Mouse (Mus musculus): ENCODE measurements around the gene Aoah. TPM values are rescaled to one million over a fixed set of nuclear protein-coding genes. Genes with fewer than 3 reads are reported as not detected.

Aoah gene
- polyA plus RNA-seq, 1 experiment, result not detected

DNA sequence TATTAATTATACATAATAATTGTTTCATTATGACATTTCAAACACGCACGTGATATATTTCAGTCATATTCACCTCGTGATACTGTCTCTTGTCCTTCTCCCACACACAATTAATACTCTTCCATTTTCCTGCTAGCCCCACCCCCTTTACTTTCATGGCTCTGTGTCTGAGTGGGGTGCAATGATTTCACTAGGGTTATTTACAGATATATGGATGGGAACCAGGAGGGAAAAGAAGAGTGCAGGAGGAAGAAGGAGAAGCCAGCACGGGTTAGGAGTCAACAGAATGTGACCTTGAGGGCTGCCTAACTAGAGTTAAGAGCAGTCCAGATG is 212.4 kb downstream of the Aoah start:
- H3K27me3 ChIP-seq (ENCODE audit: control insufficient read depth, insufficient read depth, insufficient read length), result no peaks in the 10 kb centered on the region
- H3K4me3 ChIP-seq (ENCODE audit: insufficient read depth, poor library complexity, severe bottlenecking), result no peak overlapping the region
- H3ac ChIP-seq (ENCODE audit: control insufficient read depth, insufficient read length, low read depth), result no peak overlapping the region
- no peaks in the 10 kb centered on the region for H3K36me3 ChIP-seq (ENCODE audit: control insufficient read depth, insufficient read depth)
- H3K79me3 ChIP-seq (ENCODE audit: low read depth), result no peaks in the 10 kb centered on the region
- TF ChIP-seq CEBPB (IDR thresholded peaks at IDR 0.05; ENCODE audit: low read depth), result no peak
- TF ChIP-seq MYOG (IDR thresholded peaks at IDR 0.05; ENCODE audit: control insufficient read depth, extremely low read depth, insufficient read length), result no peak
- no peak for TF ChIP-seq FOSL1 (IDR thresholded peaks at IDR 0.05; ENCODE audit: insufficient read depth, low read length, poor library complexity, severe bottlenecking)
- TF ChIP-seq MYOD1 (IDR thresholded peaks at IDR 0.05; ENCODE audit: control insufficient read depth, insufficient read length, low read depth), result no peak
- TF ChIP-seq USF1 (IDR thresholded peaks at IDR 0.05; ENCODE audit: low read depth), result no peak
- no peak for TF ChIP-seq CTCF (IDR thresholded peaks at IDR 0.05; ENCODE audit: control insufficient read depth, insufficient read depth, insufficient read length)
- TF ChIP-seq MAX (IDR thresholded peaks at IDR 0.05), result no peak
- no peaks in the 10 kb centered on the region for H3K79me2 ChIP-seq (ENCODE audit: control insufficient read depth, insufficient read depth)

- H3K79me2 ChIP-seq (ENCODE audit: control insufficient read depth, insufficient read depth), result no peaks in the 10 kb centered on the region
- no peak overlapping the region for H3ac ChIP-seq (ENCODE audit: control insufficient read depth, insufficient read length, low read depth)
- no peaks in the 10 kb centered on the region for H3K79me3 ChIP-seq (ENCODE audit: low read depth)
- H3K4me3 ChIP-seq (ENCODE audit: insufficient read depth, poor library complexity, severe bottlenecking), result no peak overlapping the region
- no peaks in the 10 kb centered on the region for H3K27me3 ChIP-seq (ENCODE audit: control insufficient read depth, insufficient read depth, insufficient read length)
- no peaks in the 10 kb centered on the region for H3K36me3 ChIP-seq (ENCODE audit: control insufficient read depth, insufficient read depth)
- no peak for TF ChIP-seq CEBPB (IDR thresholded peaks at IDR 0.05; ENCODE audit: low read depth)
- TF ChIP-seq MYOG (IDR thresholded peaks at IDR 0.05; ENCODE audit: control insufficient read depth, extremely low read depth, insufficient read length), result no peak
- no peak for TF ChIP-seq FOSL1 (IDR thresholded peaks at IDR 0.05; ENCODE audit: insufficient read depth, low read length, poor library complexity, severe bottlenecking)
- no peak for TF ChIP-seq CTCF (IDR thresholded peaks at IDR 0.05; ENCODE audit: control insufficient read depth, insufficient read depth, insufficient read length)
- TF ChIP-seq USF1 (IDR thresholded peaks at IDR 0.05; ENCODE audit: low read depth), result no peak
- TF ChIP-seq MAX (IDR thresholded peaks at IDR 0.05), result no peak
- no peak for TF ChIP-seq MYOD1 (IDR thresholded peaks at IDR 0.05; ENCODE audit: control insufficient read depth, insufficient read length, low read depth)
Measured at GRCm38 (mm10) chr13:21013659-21014058, 219.7 kb downstream of the Aoah start.

DNA sequence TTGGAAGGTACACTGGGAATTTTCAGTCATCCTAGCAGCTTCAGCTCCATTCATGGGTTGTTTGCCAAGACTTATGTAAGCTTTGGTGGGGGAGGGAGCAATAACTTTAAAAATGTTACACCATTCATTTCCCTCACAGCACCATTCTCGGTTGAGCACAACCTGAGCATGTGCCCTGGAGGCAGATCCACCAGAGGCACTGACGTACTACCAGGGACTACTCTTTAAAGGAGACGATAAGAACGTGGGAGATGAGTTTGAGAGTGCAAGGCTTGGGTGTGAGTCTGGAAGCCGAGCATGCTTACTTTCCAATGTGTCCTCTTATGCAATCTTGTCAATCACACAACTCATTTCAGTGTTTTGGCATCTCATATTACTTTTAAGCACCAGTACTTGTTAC is 230.9 kb downstream of the Aoah start:
- TF ChIP-seq FOSL1 (IDR thresholded peaks at IDR 0.05; ENCODE audit: insufficient read depth, low read length, poor library complexity, severe bottlenecking), result no peak
- no peak for TF ChIP-seq MYOD1 (IDR thresholded peaks at IDR 0.05; ENCODE audit: control insufficient read depth, insufficient read length, low read depth)
- no peak for TF ChIP-seq MAX (IDR thresholded peaks at IDR 0.05)
- no peak for TF ChIP-seq MYOG (IDR thresholded peaks at IDR 0.05; ENCODE audit: control insufficient read depth, extremely low read depth, insufficient read length)
- Histone ChIP-seq H3K4me3 (ENCODE audit: insufficient read depth, poor library complexity, severe bottlenecking) (no peak overlapping the region), H3K79me3 (ENCODE audit: low read depth) (no peaks in the 10 kb centered on the region), H3K27me3 (ENCODE audit: control insufficient read depth, insufficient read depth, insufficient read length) (no peaks in the 10 kb centered on the region), H3ac (ENCODE audit: control insufficient read depth, insufficient read length, low read depth) (no peak overlapping the region), H3K36me3 (ENCODE audit: control insufficient read depth, insufficient read depth) (no peaks in the 10 kb centered on the region), H3K79me2 (ENCODE audit: control insufficient read depth, insufficient read depth) (no peaks in the 10 kb centered on the region)

GRCm38 (mm10) chr13:21033176-21033575 is 239.3 kb downstream of the Aoah start:
- H3ac ChIP-seq (ENCODE audit: control insufficient read depth, insufficient read length, low read depth), result no peak overlapping the region
- no peaks in the 10 kb centered on the region for H3K36me3 ChIP-seq (ENCODE audit: control insufficient read depth, insufficient read depth)
- no peaks in the 10 kb centered on the region for H3K27me3 ChIP-seq (ENCODE audit: control insufficient read depth, insufficient read depth, insufficient read length)
- no peaks in the 10 kb centered on the region for H3K79me2 ChIP-seq (ENCODE audit: control insufficient read depth, insufficient read depth)
- no peak overlapping the region for H3K4me3 ChIP-seq (ENCODE audit: insufficient read depth, poor library complexity, severe bottlenecking)
- TF ChIP-seq USF1 (IDR thresholded peaks at IDR 0.05; ENCODE audit: low read depth), result no peak
- no peaks in the 10 kb centered on the region for H3K79me3 ChIP-seq (ENCODE audit: low read depth)

DNA sequence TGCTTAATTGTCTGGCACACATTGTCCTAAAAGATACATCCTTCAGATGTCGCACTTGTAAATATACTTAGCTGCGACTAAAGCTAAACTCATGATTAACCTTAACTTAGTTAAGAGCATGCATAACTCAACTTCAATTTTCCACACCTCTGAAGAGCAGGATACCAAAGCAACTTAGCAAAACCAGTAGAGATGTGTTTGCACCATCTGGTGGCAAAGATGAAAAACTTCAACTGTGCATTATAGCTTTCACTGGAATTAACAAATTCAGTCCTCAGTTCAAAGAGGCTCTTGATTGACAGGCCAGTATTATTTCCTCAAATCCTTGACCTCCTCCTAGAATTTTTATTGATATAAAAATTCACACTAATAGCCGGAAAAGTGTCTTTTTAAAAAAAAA is 241.1 kb downstream of the Aoah start:
- Histone ChIP-seq H3K27me3 (ENCODE audit: control insufficient read depth, insufficient read depth, insufficient read length) (no peaks in the 10 kb centered on the region), H3K79me3 (ENCODE audit: low read depth) (no peaks in the 10 kb centered on the region), H3K79me2 (ENCODE audit: control insufficient read depth, insufficient read depth) (no peaks in the 10 kb centered on the region), H3K4me3 (ENCODE audit: insufficient read depth, poor library complexity, severe bottlenecking) (no peak overlapping the region), H3ac (ENCODE audit: control insufficient read depth, insufficient read length, low read depth) (no peak overlapping the region), H3K36me3 (ENCODE audit: control insufficient read depth, insufficient read depth) (no peaks in the 10 kb centered on the region)
- TF ChIP-seq CTCF (IDR thresholded peaks at IDR 0.05; ENCODE audit: control insufficient read depth, insufficient read depth, insufficient read length) (no peak), CEBPB (IDR thresholded peaks at IDR 0.05; ENCODE audit: low read depth) (no peak), MYOD1 (IDR thresholded peaks at IDR 0.05; ENCODE audit: control insufficient read depth, insufficient read length, low read depth) (no peak), USF1 (IDR thresholded peaks at IDR 0.05; ENCODE audit: low read depth) (no peak)

- H3ac ChIP-seq (ENCODE audit: control insufficient read depth, insufficient read length, low read depth), result no peak overlapping the region
- no peaks in the 10 kb centered on the region for H3K27me3 ChIP-seq (ENCODE audit: control insufficient read depth, insufficient read depth, insufficient read length)
- no peaks in the 10 kb centered on the region for H3K36me3 ChIP-seq (ENCODE audit: control insufficient read depth, insufficient read depth)
- no peaks in the 10 kb centered on the region for H3K79me3 ChIP-seq (ENCODE audit: low read depth)
- TF ChIP-seq USF1 (IDR thresholded peaks at IDR 0.05; ENCODE audit: low read depth), result no peak
- no peaks in the 10 kb centered on the region for H3K79me2 ChIP-seq (ENCODE audit: control insufficient read depth, insufficient read depth)
- no peak overlapping the region for H3K4me3 ChIP-seq (ENCODE audit: insufficient read depth, poor library complexity, severe bottlenecking)
Measured at GRCm38 (mm10) chr13:21035981-21036380, 242.1 kb downstream of the Aoah start.

Data from C2C12 (cell line).